Mouse (Mus musculus) G1E (cell line): Measurements from ENCODE around the gene Pcsk7.

Source experiments
- CTCF ChIP-seq: IDR thresholded peaks from 2 replicates; pipeline ENCODE4 v1.5.1; 2012; ENCODE audit warnings: low read depth, low read length, inconsistent platforms, mixed read lengths
- GATA1 ChIP-seq: IDR thresholded peaks from 2 replicates; pipeline ENCODE4 v1.6.1; 2012; ENCODE audit warnings: borderline replicate concordance, low read length, inconsistent platforms, mixed read lengths
- GATA2 ChIP-seq: IDR thresholded peaks from 2 replicates; pipeline ENCODE4 v1.6.1; 2012; ENCODE audit warnings: low read depth, low read length, inconsistent platforms, borderline replicate concordance
- POLR2AphosphoS5 ChIP-seq: IDR thresholded peaks from 2 replicates; pipeline ENCODE4 v1.6.1; 2012; ENCODE audit warnings: low read depth, low read length, inconsistent platforms; ENCODE audit not compliant: insufficient replicate concordance
- TAL1 ChIP-seq: conservative IDR thresholded peaks from 2 replicates; pipeline ENCODE4 v1.6.1; 2012; ENCODE audit warnings: low read depth, low read length, inconsistent platforms, mixed read lengths

DNA sequence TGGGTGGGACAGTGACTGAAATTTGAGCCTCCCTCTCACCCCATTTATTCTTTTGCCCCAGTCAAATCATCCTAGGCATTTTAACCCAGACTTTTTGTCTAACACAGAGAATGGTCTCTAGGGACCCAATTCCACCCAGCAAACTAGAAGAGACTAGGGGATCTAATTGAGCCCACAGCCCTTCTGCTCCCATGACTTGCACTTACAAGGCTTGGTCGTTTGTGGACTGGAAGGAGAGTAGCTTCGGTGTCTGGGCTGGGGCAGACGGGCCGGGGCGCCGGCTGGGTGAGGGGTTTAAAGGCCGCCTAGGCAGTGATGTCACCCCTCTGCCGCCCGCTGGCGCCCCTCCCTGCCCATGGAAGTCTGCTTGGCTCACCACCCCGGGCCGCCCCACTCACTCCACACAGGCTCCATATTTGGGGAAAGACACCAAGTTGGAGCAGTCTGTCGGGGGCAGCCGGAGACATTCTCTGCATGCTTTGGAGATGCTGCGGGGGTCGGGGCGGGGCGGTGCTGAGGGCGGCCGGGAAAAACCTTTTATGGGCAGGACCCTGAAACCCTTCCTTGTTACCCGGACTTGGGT, 29.4 kb downstream of the Pcsk7 start, which contains the start of gene Tagln:
- TF ChIP-seq CTCF (no peak), GATA2 (no peak), POLR2AphosphoS5 (no peak), GATA1 (no peak), TAL1 (no peak)
